Comparison of ENCODE assay signal across 8 mouse cellular contexts in genomic region chr15:79402836-79403762, GRCm38 (mm10). TPM values are rescaled to one million over a fixed set of nuclear protein-coding genes. Genes with fewer than 3 reads are reported as not detected.
A peak's percentile ranks its signal among the peaks of the same experiment; 100 is the strongest.
DNase-seq lines count a peak whose midpoint lies in the region; ATAC-seq and TF ChIP-seq lines count a peak whose summit lies in the region.

TSS of gene Tmem184b (minus strand) at chr15:79403569.

- TF ChIP-seq POLR2A in ES-Bruce4 (IDR thresholded peaks at IDR 0.05; ENCODE audit: insufficient read depth, low read length) = no peak

- no peaks in the 10 kb centered on the region for H3K9me3 ChIP-seq in ES-Bruce4 (replicated peaks; ENCODE audit: control insufficient read depth, insufficient read depth, low read length, poor library complexity, severe bottlenecking)
- H3K9me3 ChIP-seq in forebrain, embryonic 13.5 days (replicated peaks) = no peaks in the 10 kb centered on the region
- no peaks in the 10 kb centered on the region for H3K9me3 ChIP-seq in heart, postnatal 0 days (replicated peaks; ENCODE audit: control insufficient read depth, low read length)
- H3K9me3 ChIP-seq in liver, embryonic 15.5 days (replicated peaks) = no peaks in the 10 kb centered on the region
- no peaks in the 10 kb centered on the region for H3K9me3 ChIP-seq in neural tube, embryonic 12.5 days
- no peaks in the 10 kb centered on the region for H3K9me3 ChIP-seq in stomach, postnatal 0 days (ENCODE audit: control insufficient read depth, low read length)

- H3K4me1 ChIP-seq in ES-Bruce4 (ENCODE audit: control insufficient read depth, insufficient read depth, low read length) = peaks cover 2% of the 10 kb centered on the region
- peaks cover 31% of the 10 kb centered on the region for H3K4me1 ChIP-seq in forebrain, embryonic 13.5 days
- peaks cover 41% of the 10 kb centered on the region for H3K4me1 ChIP-seq in heart, postnatal 0 days (ENCODE audit: control insufficient read depth, insufficient read depth)
- H3K4me1 ChIP-seq in liver, embryonic 15.5 days (replicated peaks) = peaks cover 33% of the 10 kb centered on the region
- peaks cover 33% of the 10 kb centered on the region for H3K4me1 ChIP-seq in neural tube, embryonic 12.5 days
- H3K4me1 ChIP-seq in stomach, postnatal 0 days (replicated peaks; ENCODE audit: control insufficient read depth, insufficient read depth) = peaks cover 9% of the 10 kb centered on the region

- no peak for TF ChIP-seq EP300 in ES-Bruce4 (IDR thresholded peaks at IDR 0.05; ENCODE audit: insufficient read depth, low read depth, low read length)
- TF ChIP-seq EP300 in heart, postnatal 0 days (IDR thresholded peaks at IDR 0.05; ENCODE audit: low read depth) = no peak
- TF ChIP-seq EP300 in stomach, postnatal 0 days (optimal IDR thresholded peaks at IDR 0.05) = no peak

- H3K27ac ChIP-seq in ES-Bruce4 (ENCODE audit: insufficient read depth, low read length) = no peak within 1 kb of the TSS
- peak within 1 kb of the TSS; percentile 65 for H3K27ac ChIP-seq in forebrain, embryonic 13.5 days
- peak within 1 kb of the TSS; percentile 83 for H3K27ac ChIP-seq in heart, postnatal 0 days (ENCODE audit: low read depth)
- 0 out of 2 replicates have a peak within 1 kb of the TSS, but pooled peaks have one; percentile 24 for H3K27ac ChIP-seq in liver, embryonic 15.5 days (replicated peaks)
- peak within 1 kb of the TSS; percentile 10; the same call in 1 of the 2 replicates for H3K27ac ChIP-seq in neural tube, embryonic 12.5 days
- H3K27ac ChIP-seq in stomach, postnatal 0 days (replicated peaks) = peak within 1 kb of the TSS; percentile 86

- TF ChIP-seq CTCF in ES-Bruce4 (IDR thresholded peaks at IDR 0.05; ENCODE audit: low read depth, low read length) = no peak
- TF ChIP-seq CTCF in heart, postnatal 0 days (IDR thresholded peaks at IDR 0.05; ENCODE audit: low read depth) = no peak
- TF ChIP-seq CTCF in stomach, postnatal 0 days (IDR thresholded peaks at IDR 0.05; ENCODE audit: low read depth) = peak; percentile 28; the same call in 1 of the 2 replicates

- peak; percentile 82 for ATAC-seq in cerebellum, adult (ENCODE audit: insufficient number of reproducible peaks, low FRiP score, low TSS enrichment)
- ATAC-seq in forebrain, embryonic 13.5 days = peak; percentile 93
- peak; percentile 89 for ATAC-seq in heart, postnatal 0 days (ENCODE audit: insufficient read depth, low read depth)
- ATAC-seq in liver, embryonic 15.5 days (ENCODE audit: insufficient read depth) = peak; percentile 85
- peak; percentile 86 for ATAC-seq in neural tube, embryonic 12.5 days (ENCODE audit: low FRiP score, low read depth)
- ATAC-seq in stomach, postnatal 0 days (ENCODE audit: low FRiP score, low TSS enrichment) = peak; percentile 92

- DNase-seq in heart, postnatal 0 days (ENCODE audit: low spot score) = peak; percentile 82
- peak; percentile 87 to 92 for DNase-seq in kidney, postnatal 4 days
- peak; percentile 87 for DNase-seq in stomach, postnatal 0 days (ENCODE audit: low spot score)

- no peaks in the 10 kb centered on the region for H3K27me3 ChIP-seq in ES-Bruce4 (ENCODE audit: control insufficient read depth, insufficient read depth, low read length, poor library complexity, severe bottlenecking)
- H3K27me3 ChIP-seq in forebrain, embryonic 13.5 days = peaks cover 6% of the 10 kb centered on the region
- H3K27me3 ChIP-seq in heart, postnatal 0 days (ENCODE audit: control insufficient read depth, insufficient read depth, low read length) = no peaks in the 10 kb centered on the region
- H3K27me3 ChIP-seq in liver, embryonic 15.5 days = peaks cover 8% of the 10 kb centered on the region
- H3K27me3 ChIP-seq in neural tube, embryonic 12.5 days (replicated peaks) = 0 out of 2 replicates have a peak, but pooled peaks cover 3% of the 10 kb centered on the region
- no peaks in the 10 kb centered on the region for H3K27me3 ChIP-seq in stomach, postnatal 0 days (ENCODE audit: control insufficient read depth, insufficient read depth, low read length)

- peak within 1 kb of the TSS; percentile 91 for H3K9ac ChIP-seq in ES-Bruce4 (ENCODE audit: low read depth, poor library complexity, severe bottlenecking)
- H3K9ac ChIP-seq in forebrain, embryonic 13.5 days = peak within 1 kb of the TSS; percentile 95
- H3K9ac ChIP-seq in heart, postnatal 0 days (replicated peaks; ENCODE audit: low read depth, low read length) = peak within 1 kb of the TSS; percentile 86
- H3K9ac ChIP-seq in liver, embryonic 15.5 days = peak within 1 kb of the TSS; percentile 66
- peak within 1 kb of the TSS; percentile 92 for H3K9ac ChIP-seq in neural tube, embryonic 12.5 days
- H3K9ac ChIP-seq in stomach, postnatal 0 days (ENCODE audit: low read length) = peak within 1 kb of the TSS; percentile 79

- under 1% methylated on average over 89 of the region's 90 CpGs for WGBS in forebrain, embryonic 13.5 days
- WGBS in heart, postnatal 0 days = 1% methylated on average over 84 of the region's 90 CpGs
- under 1% methylated on average over 90 of the region's 90 CpGs for WGBS in liver, embryonic 15.5 days (ENCODE audit: insufficient replicate concordance)
- WGBS in neural tube, embryonic 12.5 days = under 1% methylated on average over 90 of the region's 90 CpGs
- WGBS in stomach, postnatal 0 days = under 1% methylated on average over 85 of the region's 90 CpGs

- peak within 1 kb of the TSS; percentile 90 for H3K4me2 ChIP-seq in forebrain, embryonic 13.5 days
- H3K4me2 ChIP-seq in heart, postnatal 0 days (ENCODE audit: low read depth, low read length) = peak within 1 kb of the TSS; percentile 94
- peak within 1 kb of the TSS; percentile 97 for H3K4me2 ChIP-seq in liver, embryonic 15.5 days
- peak within 1 kb of the TSS; percentile 88 for H3K4me2 ChIP-seq in neural tube, embryonic 12.5 days (replicated peaks)
- peak within 1 kb of the TSS; percentile 84 for H3K4me2 ChIP-seq in stomach, postnatal 0 days (replicated peaks; ENCODE audit: low read depth)

- H3K4me3 ChIP-seq in ES-Bruce4 (ENCODE audit: low read depth, low read length) = peak within 1 kb of the TSS; percentile 95
- peak within 1 kb of the TSS; percentile 93 for H3K4me3 ChIP-seq in forebrain, embryonic 13.5 days
- H3K4me3 ChIP-seq in heart, postnatal 0 days (ENCODE audit: low read depth, low read length) = peak within 1 kb of the TSS; percentile 95
- H3K4me3 ChIP-seq in liver, embryonic 15.5 days (replicated peaks) = peak within 1 kb of the TSS; percentile 75
- peak within 1 kb of the TSS; percentile 93 for H3K4me3 ChIP-seq in neural tube, embryonic 12.5 days
- peak within 1 kb of the TSS; percentile 88 for H3K4me3 ChIP-seq in stomach, postnatal 0 days (ENCODE audit: low read depth, low read length)

- H3K36me3 ChIP-seq in ES-Bruce4 (ENCODE audit: control insufficient read depth, insufficient read depth, low read length, poor library complexity, severe bottlenecking) = no peaks in the 10 kb centered on the region
- H3K36me3 ChIP-seq in forebrain, embryonic 13.5 days (ENCODE audit: poor library complexity, severe bottlenecking) = no peaks in the 10 kb centered on the region
- no peaks in the 10 kb centered on the region for H3K36me3 ChIP-seq in heart, postnatal 0 days (replicated peaks; ENCODE audit: control insufficient read depth, insufficient read depth, low read length)
- no peaks in the 10 kb centered on the region for H3K36me3 ChIP-seq in liver, embryonic 15.5 days (replicated peaks)
- no peaks in the 10 kb centered on the region; the same call in 1 of the 2 replicates for H3K36me3 ChIP-seq in neural tube, embryonic 12.5 days
- no peaks in the 10 kb centered on the region for H3K36me3 ChIP-seq in stomach, postnatal 0 days (ENCODE audit: control insufficient read depth, insufficient read depth, low read length)

RNA-seq across cellular contexts. Expression of gene Tmem184b, which starts in this region (rescaled TPM):
- polyA plus RNA-seq in ES-Bruce4 (2011; ENCODE audit: insufficient read depth, insufficient read length, low read depth, missing spikeins) = 50.7 and 59.6 TPM in 2 replicates
- polyA plus RNA-seq in forebrain, embryonic 13.5 days (2015; fragmentation: Nextera tagmentation; extraction: Ambion mirVana) = 29.4 and 31.3 TPM in 2 replicates
- 70.6 and 111 TPM in 2 replicates for total RNA-seq in heart, postnatal 0 days (2014; rRNA removed; ENCODE audit: low replicate concordance)
- 31.8 and 32.7 TPM in 2 replicates for polyA plus RNA-seq in heart, postnatal 0 days (2015; fragmentation: Nextera tagmentation; extraction: Ambion mirVana)
- 11.6 and 11.7 TPM in 2 replicates for polyA plus RNA-seq in liver, embryonic 15.5 days (2015; fragmentation: Nextera tagmentation; extraction: Ambion mirVana)
- 44.3 and 50.4 TPM in 2 replicates for polyA plus RNA-seq in neural tube, embryonic 12.5 days (2016; fragmentation: Nextera tagmentation; extraction: Ambion mirVana)
- 21.2 and 22.3 TPM in 2 replicates for polyA plus RNA-seq in stomach, postnatal 0 days (2015; fragmentation: Nextera tagmentation; extraction: Ambion mirVana)
